Mouse (Mus musculus) ES-Bruce4 (cell line): ENCODE data around the gene Snap91. TPM values are rescaled to one million over a fixed set of nuclear protein-coding genes. Genes with fewer than 3 reads are reported as not detected.

Source experiments
- H3K27ac ChIP-seq: 2 replicates; pipeline ENCODE4 v1.5.1; 2012; ENCODE audit warnings: low read length, inconsistent platforms; ENCODE audit not compliant: insufficient read depth
- H3K27me3 ChIP-seq: 2 replicates; pipeline ENCODE4 v1.6.1; 2012; ENCODE audit warnings: mild to moderate bottlenecking, low read length, inconsistent platforms; ENCODE audit not compliant: control insufficient read depth, poor library complexity, insufficient read depth, severe bottlenecking
- H3K36me3 ChIP-seq: 2 replicates; pipeline ENCODE4 v1.6.1; 2012; ENCODE audit warnings: inconsistent platforms, mild to moderate bottlenecking, low read length, moderate library complexity; ENCODE audit not compliant: control insufficient read depth, poor library complexity, insufficient read depth, severe bottlenecking
- H3K4me1 ChIP-seq: one replicate; pipeline ENCODE4 v1.8.1; 2011; ENCODE audit warnings: low read length; ENCODE audit not compliant: control insufficient read depth, insufficient read depth
- H3K4me3 ChIP-seq: 2 replicates; pipeline ENCODE4 v1.5.1; 2011; ENCODE audit warnings: low read depth, mild to moderate bottlenecking, low read length
- H3K9ac ChIP-seq: 2 replicates; pipeline ENCODE4 v1.6.1; 2012; ENCODE audit warnings: low read depth, mild to moderate bottlenecking, inconsistent platforms; ENCODE audit not compliant: poor library complexity, severe bottlenecking
- H3K9me3 ChIP-seq: replicated peaks from 2 replicates; pipeline ENCODE4 v1.6.1; 2012; ENCODE audit warnings: mild to moderate bottlenecking, low read length, inconsistent platforms; ENCODE audit not compliant: control insufficient read depth, poor library complexity, insufficient read depth, severe bottlenecking
- CTCF ChIP-seq: IDR thresholded peaks from one replicate; pipeline ENCODE4 v1.8.1; 2011; ENCODE audit warnings: low read depth, low read length
- EP300 ChIP-seq: IDR thresholded peaks from 2 replicates; pipeline ENCODE4 v1.6.1; 2011; ENCODE audit warnings: low read depth, low read length; ENCODE audit not compliant: insufficient read depth
- POLR2A ChIP-seq: IDR thresholded peaks from one replicate; pipeline ENCODE4 v1.8.1; 2011; ENCODE audit warnings: low read length; ENCODE audit not compliant: insufficient read depth
- polyA plus RNA-seq: library from polyadenylated mRNA; stranded (reverse); fragments of >200 nt; gene quantifications from 2 replicates; pipeline ENCODE4 v1.2.4, GENCODE M21; 2011; ENCODE audit warnings: low read depth; ENCODE audit not compliant: missing spikeins, insufficient read depth, insufficient read length

Snap91 gene
- polyA plus RNA-seq, 1 experiment, result 4.5 TPM

DNA sequence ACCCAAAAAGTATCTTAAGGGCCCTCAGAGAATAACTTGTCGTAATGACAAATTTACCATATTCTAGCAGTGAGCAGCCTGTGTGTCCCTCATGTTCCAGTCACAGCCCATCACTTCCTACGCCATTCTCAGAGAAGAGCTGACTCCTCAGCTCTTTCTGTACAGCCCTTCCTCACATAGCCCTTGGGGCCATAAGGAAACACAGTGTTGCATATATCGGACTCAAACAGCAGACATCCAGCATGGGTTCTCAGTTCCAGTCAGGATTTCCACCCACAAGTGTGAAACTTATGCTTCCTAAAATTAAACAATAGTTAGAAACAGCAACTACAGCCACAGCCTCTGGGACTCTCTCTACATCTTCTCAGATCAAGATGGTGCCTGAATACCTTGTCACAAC lies 27.6 kb downstream of the Snap91 start:
- TF ChIP-seq POLR2A (no peak), EP300 (no peak), CTCF (no peak)
- H3K4me1 ChIP-seq, result no peaks in the 10 kb centered on the region
- no peak overlapping the region for H3K27ac ChIP-seq
- H3K27me3 ChIP-seq, result no peaks in the 10 kb centered on the region
- no peaks in the 10 kb centered on the region for H3K9me3 ChIP-seq
- H3K9ac ChIP-seq, result no peak overlapping the region
- no peaks in the 10 kb centered on the region for H3K36me3 ChIP-seq
- no peak overlapping the region for H3K4me3 ChIP-seq

DNA sequence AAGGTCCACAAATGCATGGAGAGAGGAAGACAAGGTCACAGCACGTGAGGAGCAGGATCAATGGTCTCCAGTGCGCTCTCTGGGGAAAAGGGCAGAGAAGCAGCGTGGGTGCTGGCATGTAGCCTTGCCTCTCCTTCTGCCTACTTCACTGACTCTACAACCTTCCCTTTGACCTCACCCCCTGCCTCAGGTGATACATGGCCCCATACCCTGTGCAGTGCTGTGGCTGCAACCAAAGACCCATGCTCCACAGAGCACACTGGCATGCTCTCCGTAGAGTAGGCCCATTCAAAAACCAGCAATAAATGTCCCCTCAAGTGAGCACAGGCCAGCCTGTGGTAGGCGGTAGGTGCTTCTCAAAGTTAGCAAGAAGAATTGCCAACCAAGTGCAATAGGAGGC lies 28.8 kb downstream of the Snap91 start:
- no peak overlapping the region for H3K27ac ChIP-seq
- TF ChIP-seq EP300, result no peak
- no peak for TF ChIP-seq POLR2A
- no peak for TF ChIP-seq CTCF

DNA sequence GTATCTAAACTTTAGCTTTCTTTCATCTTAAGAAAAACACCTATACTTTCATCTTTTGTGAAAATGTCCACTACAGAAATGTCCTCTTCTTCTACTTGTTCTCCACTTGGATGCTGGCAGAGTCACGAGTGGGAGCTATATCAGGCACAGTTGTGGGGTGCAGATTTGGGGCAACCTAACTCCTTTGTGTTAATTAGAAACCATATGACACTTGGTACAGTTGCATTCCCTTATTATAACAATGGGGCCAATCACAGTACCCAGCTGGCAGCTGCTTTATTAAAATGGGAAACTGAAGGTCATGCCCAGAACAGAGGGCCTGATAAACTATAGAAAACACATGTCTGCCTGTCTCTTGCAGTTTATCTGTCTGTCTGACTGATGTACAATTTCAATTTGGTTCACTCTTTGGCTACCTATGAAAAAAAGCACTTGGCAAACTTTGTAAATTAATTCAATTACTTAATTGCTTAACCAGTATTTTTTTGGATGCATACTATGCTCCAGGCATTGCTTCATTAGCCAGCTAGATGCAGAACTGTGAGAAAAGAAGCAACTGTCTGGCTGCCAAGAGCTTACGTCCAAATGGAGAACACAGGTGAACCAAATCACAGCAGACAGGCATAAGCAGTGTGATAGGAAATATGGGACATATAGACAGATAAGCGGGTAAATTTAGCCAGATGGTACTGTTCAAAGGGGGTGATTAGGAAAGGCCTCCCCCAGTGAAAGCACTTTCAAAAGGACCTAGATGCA lies 29.8 kb downstream of the Snap91 start:
- Histone ChIP-seq H3K4me1 (no peaks in the 10 kb centered on the region), H3K9ac (no peak overlapping the region), H3K4me3 (no peak overlapping the region), H3K9me3 (no peaks in the 10 kb centered on the region), H3K36me3 (no peaks in the 10 kb centered on the region), H3K27ac (no peak overlapping the region), H3K27me3 (no peaks in the 10 kb centered on the region)
- no peak for TF ChIP-seq POLR2A
- no peak for TF ChIP-seq EP300
- TF ChIP-seq CTCF, result no peak

More for the DNA sequence above, 28.8 kb downstream of the Snap91 start:
- no peaks in the 10 kb centered on the region for H3K36me3 ChIP-seq
- no peaks in the 10 kb centered on the region for H3K27me3 ChIP-seq
- no peak overlapping the region for H3K4me3 ChIP-seq
- no peak overlapping the region for H3K9ac ChIP-seq
- H3K4me1 ChIP-seq, result no peaks in the 10 kb centered on the region
- H3K9me3 ChIP-seq, result no peaks in the 10 kb centered on the region

DNA sequence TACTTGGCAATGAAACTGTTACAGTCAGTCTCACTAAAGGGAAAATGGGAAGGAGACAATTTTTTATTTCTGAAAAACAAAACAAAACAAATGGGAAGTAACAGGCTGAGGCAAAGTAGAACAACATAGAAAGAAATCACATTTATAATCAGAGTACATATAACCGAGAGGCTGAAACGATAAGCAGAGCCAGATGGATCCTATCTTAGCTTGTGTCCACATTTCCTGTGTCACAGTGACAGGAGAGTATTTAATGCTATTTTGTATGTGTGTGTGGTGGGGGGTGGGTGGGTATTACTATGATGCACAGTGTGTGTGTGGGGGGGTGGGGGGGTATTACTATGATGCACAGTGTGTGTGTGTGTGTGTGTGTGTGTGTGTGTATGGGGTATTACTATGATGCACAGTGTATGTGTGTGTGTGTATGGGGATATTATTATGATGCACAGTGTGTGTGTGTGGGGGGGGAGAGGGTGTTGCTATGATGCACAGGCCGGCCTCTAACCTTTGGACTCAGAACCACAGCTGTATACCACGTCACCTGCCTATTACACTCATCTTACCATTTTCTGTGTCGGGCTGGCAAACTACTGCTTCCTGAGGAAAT lies 36.6 kb downstream of the Snap91 start:
- Histone ChIP-seq H3K9me3 (no peaks in the 10 kb centered on the region), H3K36me3 (no peaks in the 10 kb centered on the region), H3K9ac (no peak overlapping the region), H3K27me3 (no peaks in the 10 kb centered on the region), H3K27ac (no peak overlapping the region), H3K4me3 (no peak overlapping the region), H3K4me1 (no peaks in the 10 kb centered on the region)
- TF ChIP-seq CTCF, result no peak
- TF ChIP-seq EP300, result no peak
- TF ChIP-seq POLR2A, result no peak

DNA sequence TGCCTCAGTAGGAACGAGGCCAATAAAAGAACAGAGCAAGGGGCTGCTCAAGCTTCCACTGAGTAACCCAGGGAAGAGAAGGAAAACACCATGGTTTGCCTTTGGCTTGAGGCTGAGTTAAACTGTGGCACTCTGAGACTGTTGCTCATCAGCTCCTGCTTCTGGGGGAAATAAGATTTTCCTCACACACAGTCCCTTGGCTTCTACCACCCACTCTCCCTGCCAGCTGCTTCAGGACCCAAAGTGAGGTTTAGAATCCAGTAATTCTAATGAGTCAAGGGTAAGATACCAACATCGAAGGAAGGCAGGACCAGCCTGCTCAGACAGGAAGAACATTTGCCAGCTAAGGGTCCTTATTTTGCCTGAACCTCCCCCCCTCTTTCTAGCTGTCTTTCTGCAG lies 50.7 kb downstream of the Snap91 start:
- Histone ChIP-seq H3K27me3 (no peaks in the 10 kb centered on the region), H3K9ac (no peak overlapping the region), H3K9me3 (no peaks in the 10 kb centered on the region), H3K4me3 (no peak overlapping the region), H3K4me1 (no peaks in the 10 kb centered on the region), H3K27ac (no peak overlapping the region), H3K36me3 (no peaks in the 10 kb centered on the region)
- TF ChIP-seq CTCF (no peak), EP300 (no peak), POLR2A (no peak)

DNA sequence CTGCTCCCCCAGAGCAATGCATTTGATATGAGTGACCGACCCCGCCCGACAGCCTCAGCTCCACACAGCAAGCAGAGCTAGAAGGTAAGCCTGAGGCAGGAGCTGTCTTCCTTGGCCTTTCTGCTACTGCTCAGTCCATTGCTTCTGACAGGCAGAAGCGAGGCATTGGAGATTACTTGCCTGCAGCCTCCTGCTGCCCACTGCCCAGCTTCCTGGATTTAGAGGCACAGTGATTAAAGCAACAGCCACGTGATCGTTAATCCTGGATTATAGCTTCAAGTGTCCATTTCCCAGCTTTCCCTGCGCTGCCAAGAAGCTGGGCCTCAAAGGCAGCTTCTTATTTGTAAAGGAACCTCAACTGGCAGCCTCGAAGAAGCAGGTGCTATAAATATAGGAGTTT lies 51.4 kb downstream of the Snap91 start:
- Histone ChIP-seq H3K27ac (no peak overlapping the region), H3K4me1 (no peaks in the 10 kb centered on the region)
- TF ChIP-seq POLR2A, result no peak

More for the DNA sequence above, 51.4 kb downstream of the Snap91 start:
- Histone ChIP-seq H3K36me3 (no peaks in the 10 kb centered on the region), H3K9me3 (no peaks in the 10 kb centered on the region), H3K4me3 (no peak overlapping the region), H3K9ac (no peak overlapping the region), H3K27me3 (no peaks in the 10 kb centered on the region)
